Mouse (Mus musculus): ENCODE results near the gene Jph2. TPM values are rescaled to one million over a fixed set of nuclear protein-coding genes. Genes with fewer than 3 reads are reported as not detected.

Jph2 gene
- polyA plus RNA-seq (2012; rRNA removed) (8.2 and 9.9 TPM in 2 replicates), polyA plus RNA-seq (2014; fragmentation: Nextera tagmentation; extraction: Ambion mirVana) (2.1 and 2.6 TPM in 2 replicates)

GRCm38 (mm10) chr2:163397905-163398304 is at the start of gene Jph2:
Gene Jph2 (minus strand): TSS chr2:163397993.
- peak within 1 kb of the TSS; percentile 22; the same call in 1 of the 2 replicates for H3K9ac ChIP-seq (ENCODE audit: low read depth, low read length, severe bottlenecking)
- 9% methylated on average over 10 of the region's 10 CpGs for WGBS
- H3K27ac ChIP-seq (replicated peaks; ENCODE audit: low read depth, low read length), result 0 out of 2 replicates have a peak within 1 kb of the TSS, but pooled peaks have one; percentile 19

GRCm38 (mm10) chr2:163447375-163447774 is 49.6 kb upstream of the Jph2 start:
- no peak for TF ChIP-seq POLR2A (IDR thresholded peaks at IDR 0.05; ENCODE audit: borderline replicate concordance, extremely low read depth, insufficient read depth, insufficient read length)
- no peak for ATAC-seq (ENCODE audit: low FRiP score, low read depth)
- WGBS, result 88% methylated on average over 12 of the region's 12 CpGs

More at GRCm38 (mm10) chr2:163397905-163398304, at the start of gene Jph2:
- H3K4me3 ChIP-seq (replicated peaks; ENCODE audit: low read length), result 0 out of 2 replicates have a peak within 1 kb of the TSS, but pooled peaks have one; percentile 7
- H3K4me1 ChIP-seq (ENCODE audit: control insufficient read depth, insufficient read depth, low read length), result peaks cover 6% of the 10 kb centered on the region; the same call in 1 of the 2 replicates
- H3K9me3 ChIP-seq (ENCODE audit: control insufficient read depth, low read length), result no peaks in the 10 kb centered on the region
- H3K27me3 ChIP-seq (ENCODE audit: control insufficient read depth, insufficient read depth, low read length), result no peaks in the 10 kb centered on the region
- ATAC-seq (ENCODE audit: low FRiP score, low read depth) (peak; percentile 80), DNase-seq (ENCODE audit: low spot score) (peak; percentile 13)
- peak within 1 kb of the TSS; percentile 32; the same call in 1 of the 2 replicates for H3K4me2 ChIP-seq (replicated peaks; ENCODE audit: low read depth, low read length, severe bottlenecking)
- TF ChIP-seq POLR2A (IDR thresholded peaks at IDR 0.05; ENCODE audit: borderline replicate concordance, extremely low read depth, insufficient read depth, insufficient read length), result no peak
- H3K36me3 ChIP-seq (ENCODE audit: control insufficient read depth, insufficient read depth, low read length), result no peaks in the 10 kb centered on the region

GRCm38 (mm10) chr2:163444017-163444416 is 46.2 kb upstream of the Jph2 start:
- ATAC-seq (ENCODE audit: low FRiP score, low read depth), result no peak
- H3K4me2 ChIP-seq (replicated peaks; ENCODE audit: low read depth, low read length, severe bottlenecking), result no peak overlapping the region
- H3K27ac ChIP-seq (replicated peaks; ENCODE audit: low read depth, low read length), result no peak overlapping the region
- no peak for DNase-seq (ENCODE audit: low spot score)
- no peaks in the 10 kb centered on the region for H3K36me3 ChIP-seq (ENCODE audit: control insufficient read depth, insufficient read depth, low read length)
- H3K4me3 ChIP-seq (replicated peaks; ENCODE audit: low read length), result no peak overlapping the region
- no peak overlapping the region for H3K9ac ChIP-seq (ENCODE audit: low read depth, low read length, severe bottlenecking)
- WGBS, result 65% methylated on average over 7 of the region's 7 CpGs
- peaks cover 3% of the 10 kb centered on the region for H3K27me3 ChIP-seq (ENCODE audit: control insufficient read depth, insufficient read depth, low read length)
- no peaks in the 10 kb centered on the region for H3K4me1 ChIP-seq (ENCODE audit: control insufficient read depth, insufficient read depth, low read length)
- no peak for TF ChIP-seq POLR2A (IDR thresholded peaks at IDR 0.05; ENCODE audit: borderline replicate concordance, extremely low read depth, insufficient read depth, insufficient read length)
- no peaks in the 10 kb centered on the region for H3K9me3 ChIP-seq (ENCODE audit: control insufficient read depth, low read length)

More at GRCm38 (mm10) chr2:163447375-163447774, 49.6 kb upstream of the Jph2 start:
- no peak overlapping the region for H3K9ac ChIP-seq (ENCODE audit: low read depth, low read length, severe bottlenecking)
- no peaks in the 10 kb centered on the region for H3K27me3 ChIP-seq (ENCODE audit: control insufficient read depth, insufficient read depth, low read length)
- H3K36me3 ChIP-seq (ENCODE audit: control insufficient read depth, insufficient read depth, low read length), result no peaks in the 10 kb centered on the region
- H3K4me2 ChIP-seq (replicated peaks; ENCODE audit: low read depth, low read length, severe bottlenecking), result no peak overlapping the region
- no peaks in the 10 kb centered on the region for H3K9me3 ChIP-seq (ENCODE audit: control insufficient read depth, low read length)
- no peaks in the 10 kb centered on the region for H3K4me1 ChIP-seq (ENCODE audit: control insufficient read depth, insufficient read depth, low read length)
- no peak overlapping the region for H3K4me3 ChIP-seq (replicated peaks; ENCODE audit: low read length)
- no peak for DNase-seq (ENCODE audit: low spot score)
- no peak overlapping the region for H3K27ac ChIP-seq (replicated peaks; ENCODE audit: low read depth, low read length)

GRCm38 (mm10) chr2:163443543-163443942 is 45.8 kb upstream of the Jph2 start:
- peaks cover 8% of the 10 kb centered on the region for H3K27me3 ChIP-seq (ENCODE audit: control insufficient read depth, insufficient read depth, low read length)
- H3K27ac ChIP-seq (replicated peaks; ENCODE audit: low read depth, low read length), result no peak overlapping the region
- no peaks in the 10 kb centered on the region for H3K36me3 ChIP-seq (ENCODE audit: control insufficient read depth, insufficient read depth, low read length)
- DNase-seq (ENCODE audit: low spot score) (no peak), ATAC-seq (ENCODE audit: low FRiP score, low read depth) (no peak)
- H3K9ac ChIP-seq (ENCODE audit: low read depth, low read length, severe bottlenecking), result no peak overlapping the region
- no peaks in the 10 kb centered on the region for H3K9me3 ChIP-seq (ENCODE audit: control insufficient read depth, low read length)
- H3K4me3 ChIP-seq (replicated peaks; ENCODE audit: low read length), result no peak overlapping the region
- WGBS, result 56% methylated on average over 3 of the region's 6 CpGs
- H3K4me1 ChIP-seq (ENCODE audit: control insufficient read depth, insufficient read depth, low read length), result no peaks in the 10 kb centered on the region
- H3K4me2 ChIP-seq (replicated peaks; ENCODE audit: low read depth, low read length, severe bottlenecking), result no peak overlapping the region
- TF ChIP-seq POLR2A (IDR thresholded peaks at IDR 0.05; ENCODE audit: borderline replicate concordance, extremely low read depth, insufficient read depth, insufficient read length), result no peak

- DNase-seq (ENCODE audit: low spot score) (no peak), ATAC-seq (ENCODE audit: low FRiP score, low read depth) (no peak)
- Histone ChIP-seq H3K27ac (replicated peaks; ENCODE audit: low read depth, low read length) (no peak overlapping the region), H3K36me3 (ENCODE audit: control insufficient read depth, insufficient read depth, low read length) (no peaks in the 10 kb centered on the region), H3K27me3 (ENCODE audit: control insufficient read depth, insufficient read depth, low read length) (peaks cover 17% of the 10 kb centered on the region), H3K4me2 (replicated peaks; ENCODE audit: low read depth, low read length, severe bottlenecking) (no peak overlapping the region), H3K4me3 (replicated peaks; ENCODE audit: low read length) (no peak overlapping the region), H3K4me1 (ENCODE audit: control insufficient read depth, insufficient read depth, low read length) (no peaks in the 10 kb centered on the region), H3K9me3 (ENCODE audit: control insufficient read depth, low read length) (no peaks in the 10 kb centered on the region), H3K9ac (ENCODE audit: low read depth, low read length, severe bottlenecking) (no peak overlapping the region)
- WGBS, result 62% methylated on average over 1 of the region's 1 CpGs
- TF ChIP-seq POLR2A (IDR thresholded peaks at IDR 0.05; ENCODE audit: borderline replicate concordance, extremely low read depth, insufficient read depth, insufficient read length), result no peak
Observed at GRCm38 (mm10) chr2:163439488-163439887, 41.7 kb upstream of the Jph2 start.

All from limb, embryonic 14.5 days (tissue).